Mouse (Mus musculus) WW6 (cell line): ENCODE measurements around the gene Synpr.

Source experiments
- DNase-seq: peaks from one replicate; pipeline ENCODE4 v3.0.0-alpha.2; 2013; ENCODE audit warnings: low read depth, low spot score

Synpr gene

DNA sequence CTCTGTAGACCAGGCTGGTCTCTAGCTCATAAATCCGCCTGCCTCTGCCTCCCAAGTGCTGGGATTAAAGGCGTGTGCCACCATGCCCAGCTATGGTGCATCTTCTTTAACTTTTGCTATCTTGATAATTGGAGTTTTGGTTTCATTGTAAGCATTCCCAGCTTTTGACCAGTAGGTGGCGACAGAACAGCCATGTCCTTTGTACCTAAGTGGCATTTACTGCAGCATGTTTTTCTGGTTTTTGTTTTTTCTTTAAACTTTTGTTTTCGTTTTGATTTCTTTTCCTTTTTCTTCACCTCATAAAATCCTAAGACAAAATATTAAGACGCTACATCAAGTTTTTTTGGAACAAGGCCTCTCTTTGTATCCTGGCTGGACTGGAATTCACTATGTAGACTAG, 69.6 kb downstream of the Synpr start:
- DNase-seq, result no peak

DNA sequence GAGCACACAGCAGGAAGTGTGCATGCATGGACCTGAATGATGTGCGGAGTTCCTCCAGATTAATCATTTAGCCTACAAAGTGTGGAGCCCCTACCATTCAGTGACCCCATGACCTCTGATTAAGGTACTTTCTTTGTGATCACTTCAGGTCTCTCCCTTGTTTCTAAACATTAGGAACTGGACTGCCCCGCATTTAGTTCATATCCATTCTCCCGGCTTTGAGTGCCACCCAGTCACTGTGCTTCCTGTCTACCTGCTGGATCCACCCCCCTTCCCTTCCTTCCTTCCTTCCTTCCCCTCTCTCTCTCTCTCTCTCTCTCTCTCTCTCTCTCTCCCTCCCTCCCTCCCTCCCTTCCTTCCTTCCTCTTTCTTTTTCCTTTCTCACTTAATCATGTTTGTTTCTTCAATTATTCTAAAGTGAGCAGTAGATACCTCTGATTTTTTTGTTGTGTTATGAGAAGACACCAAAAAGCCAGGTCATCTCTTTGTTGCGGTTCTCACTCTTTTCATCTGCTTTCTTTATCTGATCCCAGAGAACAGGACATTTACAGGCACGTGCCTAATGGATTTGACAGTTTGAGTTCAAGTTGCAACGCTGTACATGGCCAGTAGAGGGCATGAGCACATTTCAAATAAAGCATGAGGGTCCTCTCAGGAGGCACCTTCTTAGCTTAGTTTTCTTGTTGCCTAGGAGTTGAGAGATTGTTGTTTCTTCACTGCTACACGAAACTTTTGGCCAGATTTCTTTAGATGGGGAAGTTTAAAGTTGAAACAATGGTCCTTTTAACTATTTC, 71.2 kb downstream of the Synpr start:
- peak; percentile 33 for DNase-seq

DNA sequence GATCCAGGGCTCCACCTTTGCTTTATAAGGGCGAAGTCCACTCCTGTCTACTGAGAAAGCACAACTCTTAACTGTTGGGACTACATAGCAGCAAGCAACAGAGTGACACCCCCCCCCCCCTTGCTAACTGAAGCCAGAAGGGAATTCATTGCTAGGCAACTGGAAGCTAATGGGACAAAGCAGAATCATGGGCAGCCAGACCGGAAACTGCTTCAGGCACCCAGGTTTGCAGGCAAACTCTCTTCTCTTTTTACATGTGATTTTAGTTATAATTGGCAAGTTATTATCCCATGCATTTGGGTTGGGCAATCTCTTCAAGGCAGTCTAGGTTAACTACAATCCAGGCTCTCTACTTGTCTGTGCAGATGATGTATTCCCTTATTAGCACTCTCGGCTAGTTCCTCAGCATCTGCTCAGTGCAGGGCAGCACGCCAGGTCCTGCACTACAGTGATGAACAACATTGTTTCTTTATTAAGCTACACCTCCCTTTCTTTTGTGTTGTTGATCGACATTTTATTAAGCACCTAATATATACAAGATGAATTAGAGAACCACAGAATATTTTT, 72.6 kb downstream of the Synpr start:
- DNase-seq, result no peak

DNA sequence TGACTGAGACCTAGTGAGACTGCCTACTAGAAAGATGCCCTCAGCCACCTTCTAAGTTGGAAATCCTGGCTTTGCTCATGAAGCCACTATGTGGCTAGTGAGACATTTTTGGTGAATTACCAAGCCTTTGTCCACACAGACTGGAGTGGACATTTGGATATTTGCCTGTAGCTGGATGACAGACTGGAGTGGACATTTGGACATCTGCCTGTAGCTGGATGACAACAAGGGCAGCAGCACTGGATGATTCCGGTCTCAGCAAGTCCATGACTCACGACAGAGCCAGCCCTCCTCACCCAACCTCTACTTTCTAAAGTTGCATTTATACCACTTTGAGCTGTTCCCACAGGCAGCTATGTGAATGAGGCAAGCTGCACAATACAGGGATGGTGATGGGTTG, 73.5 kb downstream of the Synpr start:
- DNase-seq, result no peak

DNA sequence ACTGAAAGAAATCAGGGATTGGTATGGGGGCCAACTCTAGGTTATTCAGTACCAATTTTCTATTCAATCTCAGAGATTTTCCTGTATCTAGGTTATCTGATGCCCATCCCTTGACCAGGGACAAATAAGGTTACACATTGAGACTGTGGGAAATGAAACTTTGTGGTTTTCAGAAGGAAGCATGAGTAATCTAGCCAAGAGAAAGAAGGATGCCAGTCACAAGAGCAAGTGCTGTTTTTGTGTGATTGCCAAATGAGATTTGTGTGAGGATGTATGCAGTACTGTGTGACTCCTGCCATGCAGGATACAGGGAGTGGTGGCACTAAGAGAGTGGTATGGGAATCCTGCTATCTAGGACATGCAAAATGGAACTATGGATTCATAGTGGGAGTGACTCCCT, 76.6 kb downstream of the Synpr start:
- no peak for DNase-seq

DNA sequence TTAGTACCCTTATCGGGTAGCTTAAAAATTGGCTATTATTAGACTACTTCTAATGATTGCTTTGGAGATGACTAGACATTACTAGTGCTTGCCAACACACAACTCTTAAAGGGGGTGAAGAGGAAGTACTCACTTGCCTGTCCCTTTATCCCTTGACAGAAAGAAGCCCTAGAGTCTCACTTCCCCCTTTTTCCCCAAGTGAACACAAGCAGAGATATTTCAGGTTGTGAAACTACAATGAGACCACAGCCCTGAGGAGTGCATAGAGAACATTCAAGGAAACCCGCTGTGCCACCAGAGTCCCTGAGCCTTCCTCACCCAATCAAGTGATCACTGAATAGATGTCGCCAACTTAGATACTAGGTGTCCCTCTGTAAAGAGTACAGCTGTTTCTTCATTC, 77.1 kb downstream of the Synpr start:
- no peak for DNase-seq

DNA sequence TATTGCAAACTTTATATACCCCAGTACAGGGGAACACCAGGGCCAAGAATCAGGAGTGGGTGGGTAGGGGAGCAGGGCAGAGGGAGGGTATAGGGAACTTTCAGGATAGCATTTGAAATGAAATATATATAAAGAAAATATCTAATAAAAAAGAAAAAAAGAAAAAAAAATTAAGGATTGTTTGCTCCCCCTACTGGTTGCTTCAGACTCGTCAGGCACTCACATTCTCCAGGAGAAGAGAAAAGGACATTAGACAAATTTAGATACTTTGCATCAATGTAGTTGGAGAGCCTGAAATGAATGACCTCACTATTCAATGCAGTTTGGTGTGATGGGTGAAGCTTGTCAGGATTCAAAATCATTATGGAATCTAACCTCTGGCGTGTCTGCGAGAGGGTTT, 83.7 kb downstream of the Synpr start:
- no peak for DNase-seq

DNA sequence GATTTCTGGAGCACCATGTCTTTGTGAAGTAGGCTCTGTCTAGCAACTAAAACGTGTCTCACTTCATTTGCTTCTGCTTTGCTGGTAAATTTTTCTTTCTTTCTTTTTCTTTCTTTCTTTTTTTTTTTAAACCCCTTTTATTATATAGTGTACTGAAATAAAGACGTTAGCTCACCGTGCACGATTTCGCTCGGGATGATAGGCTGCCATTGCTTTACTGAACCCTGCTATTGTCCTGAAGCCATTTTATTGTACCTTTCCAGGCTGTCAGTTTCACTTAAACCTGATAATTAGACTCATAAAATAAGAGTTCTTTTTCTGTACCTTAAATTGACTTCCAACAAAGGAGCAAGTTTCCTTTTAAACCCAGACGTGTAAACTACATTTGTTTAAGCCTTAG, 104.5 kb downstream of the Synpr start:
- no peak for DNase-seq

DNA sequence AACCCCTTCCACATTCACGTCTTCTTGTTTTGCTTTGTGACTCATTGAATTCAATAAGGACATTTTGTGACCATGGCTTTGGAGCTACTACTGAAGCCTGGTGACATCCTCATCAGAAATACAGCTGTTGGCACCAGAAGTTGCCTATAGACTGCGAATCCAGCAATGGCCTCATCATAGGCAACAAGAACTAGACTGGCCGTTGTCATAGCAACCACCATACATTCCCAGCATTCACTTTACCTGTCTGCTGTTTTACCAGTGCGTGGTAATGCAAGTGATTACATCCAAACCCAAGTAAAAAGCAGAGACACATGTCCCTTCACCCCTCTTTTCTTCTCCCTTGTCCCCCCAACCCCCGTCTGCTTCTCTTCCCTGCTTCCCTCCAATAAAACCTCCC, 105.4 kb downstream of the Synpr start:
- DNase-seq, result no peak

DNA sequence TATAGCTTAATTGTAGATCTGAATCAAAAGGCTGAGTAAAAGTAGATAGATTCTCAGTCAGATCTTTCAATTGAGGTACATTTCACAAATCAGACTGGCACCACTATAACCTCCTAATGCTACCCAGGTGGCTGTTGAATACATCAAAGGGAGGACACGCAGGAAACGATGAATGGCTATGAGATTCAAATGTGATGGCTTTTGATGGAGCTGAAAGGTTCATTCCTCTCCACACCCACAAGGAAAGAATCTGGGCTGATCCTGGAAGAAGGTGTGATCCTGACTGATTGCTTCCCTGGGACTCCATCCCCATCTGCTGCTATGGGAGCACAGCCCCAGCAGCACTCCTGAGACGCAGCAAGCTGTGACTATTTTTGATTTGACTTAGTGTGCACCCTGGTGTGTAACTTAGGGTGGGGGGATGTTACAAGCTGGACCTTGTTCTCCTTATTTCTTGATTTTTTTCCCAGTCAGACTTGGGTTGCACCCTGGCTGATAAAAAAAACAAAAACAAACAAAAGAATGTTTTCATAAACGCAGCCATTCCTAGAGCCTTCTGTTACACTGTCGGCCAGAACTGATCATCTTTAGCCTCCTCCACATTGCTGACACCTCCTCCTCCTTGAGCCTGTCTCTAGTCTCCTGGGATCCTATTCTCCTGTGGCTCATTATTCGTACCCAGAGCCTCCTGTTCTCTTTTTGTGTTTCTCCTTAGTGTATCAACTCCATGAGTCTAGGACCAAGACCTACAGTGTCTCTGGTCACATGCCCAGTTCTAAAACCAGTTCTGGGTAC, 114.8 kb downstream of the Synpr start:
- peak; percentile 7 for DNase-seq

DNA sequence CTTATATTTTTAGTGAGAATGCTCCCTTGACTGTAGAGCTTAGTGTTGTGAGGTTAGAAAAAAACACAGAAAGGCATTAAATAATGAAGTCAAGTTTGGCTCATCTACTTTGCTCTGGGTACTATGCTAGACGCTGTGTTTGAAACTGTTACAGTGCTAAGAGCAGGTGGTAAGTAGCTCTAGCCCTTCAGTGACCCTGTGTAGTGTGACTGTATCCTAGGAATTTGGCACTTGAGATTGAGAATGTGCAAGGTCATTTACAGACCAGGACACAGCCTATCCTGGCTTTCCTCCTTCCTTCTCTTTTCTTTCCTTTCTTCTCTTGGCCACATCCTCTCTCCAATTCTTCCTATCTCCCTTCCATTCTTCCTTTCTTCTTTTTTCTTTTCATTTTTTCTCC, 127.1 kb downstream of the Synpr start:
- DNase-seq, result no peak

DNA sequence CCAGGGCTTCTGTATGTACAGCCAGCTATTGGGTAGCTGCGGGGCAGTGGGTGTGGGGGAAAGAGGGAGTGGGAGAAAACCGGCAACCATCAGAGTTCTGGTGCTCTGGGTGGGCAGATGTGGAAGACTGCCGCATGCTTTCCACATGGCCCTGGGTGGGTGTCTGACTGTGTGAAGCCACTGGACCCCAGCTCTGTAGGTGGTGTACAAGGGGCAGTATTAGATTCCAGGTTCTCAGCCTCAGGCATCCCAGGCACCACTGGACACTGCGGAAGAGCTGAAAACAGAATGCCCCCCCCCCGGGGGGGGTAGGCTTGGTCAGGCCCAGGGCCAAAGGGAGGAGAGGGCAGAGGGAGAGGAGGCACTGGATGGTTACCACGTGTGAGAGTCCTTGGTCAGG, 156.1 kb downstream of the Synpr start:
- DNase-seq, result no peak

DNA sequence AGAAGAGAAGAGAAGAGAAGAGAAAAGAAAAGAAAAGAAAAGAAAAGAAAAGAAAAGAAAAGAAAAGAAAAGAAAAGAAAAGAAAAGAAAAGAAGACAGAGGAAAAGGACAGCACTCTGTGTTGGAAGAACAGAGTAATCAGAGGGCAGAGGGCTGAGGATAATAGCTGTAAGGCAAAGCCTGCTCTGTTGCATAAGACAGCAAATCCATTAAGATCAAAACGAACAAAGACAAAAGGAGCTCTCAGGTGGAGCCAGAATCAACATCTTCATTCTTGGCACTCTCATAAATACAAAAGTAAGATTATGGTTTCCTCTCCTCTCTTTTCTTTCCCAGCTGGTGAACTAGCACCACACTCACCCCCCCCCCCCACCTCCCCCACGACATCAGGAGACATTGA, 160.3 kb downstream of the Synpr start:
- DNase-seq, result no peak

DNA sequence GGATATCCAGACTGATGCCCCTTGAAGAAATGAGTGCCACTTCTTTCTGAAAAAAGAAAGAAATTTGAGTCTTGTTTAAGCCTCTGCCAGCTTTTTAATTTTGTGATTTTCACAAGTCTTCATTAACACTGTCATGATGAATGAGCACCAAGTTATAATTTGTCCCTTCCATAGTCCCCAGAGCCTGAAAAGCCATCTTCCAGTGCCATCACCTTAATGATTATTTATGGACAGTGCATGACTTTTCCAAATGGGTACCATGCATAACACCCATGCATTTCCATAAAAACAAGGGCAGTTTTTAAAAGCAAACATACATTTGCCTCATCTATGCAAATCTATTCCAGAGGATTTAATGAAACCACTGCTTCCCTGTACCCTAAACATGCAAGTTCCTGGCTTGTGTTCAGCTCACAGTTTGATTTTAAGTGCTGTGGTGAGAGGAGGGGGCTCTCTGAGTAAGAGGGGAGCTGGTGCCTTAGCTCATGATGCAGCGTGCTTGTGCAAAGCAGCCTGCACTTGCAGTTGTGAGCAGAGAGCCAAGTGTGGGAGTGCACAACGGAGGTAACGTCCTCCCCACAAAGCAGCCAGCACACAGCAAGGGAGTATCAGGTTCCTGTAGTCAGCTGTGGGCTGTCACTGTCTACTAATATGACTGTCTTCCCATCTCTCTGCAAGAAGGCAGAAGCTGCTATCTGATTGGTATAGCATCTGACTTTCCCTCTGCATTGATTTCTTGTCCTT, 169.1 kb downstream of the Synpr start:
- DNase-seq, result no peak

DNA sequence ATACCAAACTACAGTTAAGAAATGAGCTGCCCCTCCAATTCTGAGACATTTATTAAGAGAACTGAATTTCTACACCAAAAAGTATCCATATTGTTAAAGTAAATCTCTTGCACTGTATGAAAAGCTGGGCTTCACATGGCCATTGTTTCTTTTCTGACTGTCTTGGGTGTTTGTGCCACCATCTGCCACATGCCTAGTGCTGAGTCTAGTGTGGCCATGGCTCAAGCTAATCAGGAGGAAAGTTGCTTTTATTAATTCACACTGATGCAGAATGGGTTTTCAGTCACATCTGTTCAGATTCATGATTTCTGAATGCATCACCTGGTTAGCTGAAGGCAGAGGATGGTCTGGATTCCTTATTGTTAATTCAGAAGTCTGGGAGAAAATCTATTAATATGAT, 170.4 kb downstream of the Synpr start:
- DNase-seq, result no peak

DNA sequence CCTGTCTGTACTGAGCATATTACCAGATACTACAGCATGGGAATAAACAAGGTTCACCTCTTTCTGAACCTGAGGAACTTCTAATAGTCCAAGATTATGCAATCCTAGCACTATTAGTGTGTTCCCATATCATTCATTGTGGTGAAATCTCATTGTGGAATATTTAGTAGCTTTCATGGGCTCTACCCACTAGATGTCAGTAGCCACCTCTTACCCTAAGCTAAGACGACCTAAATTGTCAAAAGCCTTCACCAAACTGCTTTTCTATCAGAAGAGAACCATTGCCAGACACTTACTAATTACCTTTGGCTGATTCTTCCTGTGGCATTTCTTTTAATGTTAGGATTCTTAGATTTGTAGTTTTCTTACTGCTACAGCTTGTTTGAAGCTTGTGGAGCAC, 174.8 kb downstream of the Synpr start:
- no peak for DNase-seq

DNA sequence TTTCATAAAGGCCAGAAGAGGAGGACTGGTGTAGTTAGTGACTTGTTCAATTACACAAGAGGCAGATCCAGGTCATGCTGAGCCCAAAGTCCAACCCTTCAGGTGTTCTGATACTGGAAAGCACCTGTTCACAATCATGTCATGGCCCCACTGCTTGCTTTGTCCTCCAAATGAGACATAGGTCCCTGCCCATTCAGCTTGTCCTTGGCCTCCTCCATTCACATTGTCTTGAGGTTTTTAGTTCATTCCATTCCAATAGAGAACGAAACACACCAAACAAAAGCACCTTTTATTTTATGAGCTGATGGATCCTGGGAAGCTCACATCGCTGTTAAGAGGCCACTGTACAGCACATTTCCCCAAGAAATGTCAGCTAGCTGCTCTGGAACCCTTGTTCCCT, 184.6 kb downstream of the Synpr start:
- DNase-seq, result no peak

DNA sequence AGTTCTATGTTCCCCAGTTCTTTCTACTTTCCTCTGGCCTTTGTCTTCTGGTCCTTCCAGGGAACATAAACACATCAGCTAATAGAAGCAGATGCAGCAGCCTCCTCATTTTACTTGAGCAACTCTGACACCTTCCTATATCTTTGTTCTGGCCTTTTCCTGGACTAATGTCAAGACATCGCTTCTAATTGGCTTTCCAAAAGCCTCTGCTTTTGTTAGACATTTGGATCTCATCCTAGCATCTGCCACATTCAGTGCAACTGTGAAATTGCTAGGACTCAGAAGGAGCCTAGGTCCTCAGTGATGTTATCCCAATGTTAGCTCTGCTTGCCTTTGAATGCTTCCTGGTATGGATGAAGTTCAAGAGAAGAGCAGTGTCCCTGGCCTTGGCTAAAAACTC, 193.2 kb downstream of the Synpr start:
- no peak for DNase-seq

DNA sequence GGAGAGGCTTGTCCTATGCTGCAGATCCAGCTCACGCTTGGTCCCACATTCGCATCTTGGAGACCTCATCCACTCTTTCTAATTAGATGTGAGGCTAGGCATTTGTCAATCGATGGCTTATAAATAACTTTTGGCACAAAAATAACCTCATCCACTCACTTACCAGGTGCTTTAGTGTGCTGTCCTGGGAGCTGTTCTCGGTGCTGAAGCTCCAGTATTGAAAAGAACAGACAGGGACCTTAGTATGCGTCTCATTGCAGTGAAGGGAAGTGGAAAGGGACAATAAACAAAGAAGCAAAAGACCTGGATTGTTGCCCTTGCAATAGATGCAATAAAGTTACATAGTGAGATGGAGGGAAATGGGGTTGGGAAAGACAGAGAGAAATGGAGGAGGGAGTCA, 220.8 kb downstream of the Synpr start:
- DNase-seq, result no peak

DNA sequence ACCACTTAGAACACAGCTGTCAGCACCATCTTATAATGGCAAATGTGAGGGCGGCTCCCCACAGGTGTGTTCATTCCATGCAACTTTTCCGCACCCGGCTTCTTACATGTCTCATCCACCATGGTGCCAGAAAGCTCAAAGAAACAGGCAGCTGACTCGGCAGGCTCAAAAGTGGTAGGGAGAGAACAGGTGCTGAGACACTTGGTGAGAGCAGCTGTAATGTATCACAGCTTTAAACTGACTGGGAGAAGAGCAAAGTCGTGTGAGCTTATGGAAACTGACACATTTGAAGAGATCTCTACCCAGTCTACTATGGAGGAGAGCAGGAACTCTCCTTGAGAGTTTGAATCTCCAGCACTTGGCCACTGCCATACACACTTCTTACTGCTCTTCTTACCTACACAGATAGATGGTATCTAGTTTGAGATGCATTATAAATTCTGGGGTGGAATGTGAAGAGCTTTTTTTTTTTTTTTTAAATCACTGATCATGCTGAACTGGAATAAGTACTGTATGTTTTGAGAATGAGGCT, 234.1 kb downstream of the Synpr start:
- no peak for DNase-seq

DNA sequence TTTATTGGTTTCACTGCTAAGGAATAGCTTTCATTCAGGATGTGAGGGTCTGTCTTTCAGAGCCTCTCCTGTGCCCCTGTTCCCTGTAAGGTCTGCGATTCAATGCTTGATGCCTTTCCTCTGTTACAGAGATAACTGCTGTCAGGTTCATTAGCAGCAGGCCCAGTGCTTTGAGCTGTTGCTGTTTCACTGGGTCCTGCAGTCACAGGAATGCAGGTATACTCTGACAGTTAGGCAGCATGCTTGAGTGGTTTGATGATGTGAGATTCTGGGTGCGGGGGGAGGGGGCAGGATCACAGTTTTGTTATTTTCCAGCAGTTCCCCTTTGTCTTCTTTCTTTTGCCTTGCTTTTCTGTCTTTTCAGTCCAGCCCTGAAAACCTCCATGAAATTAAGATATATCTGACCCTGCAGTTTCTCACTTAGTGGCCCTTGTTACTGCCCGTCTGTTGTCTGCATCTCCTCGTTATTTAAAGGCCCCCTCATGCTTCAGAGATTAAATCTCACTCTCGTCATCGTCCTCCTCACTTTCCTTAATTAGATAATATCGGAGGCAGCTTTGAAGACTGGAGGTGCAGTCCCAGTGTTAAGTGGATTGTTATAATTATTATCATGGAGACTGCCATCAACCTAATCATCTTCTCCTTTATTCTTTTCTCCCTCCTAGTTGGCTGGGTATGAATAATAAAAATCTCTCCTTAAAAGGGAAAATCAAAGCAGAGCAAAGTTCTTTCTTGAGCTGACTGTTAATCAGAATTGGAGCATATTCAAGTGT, 234.8 kb downstream of the Synpr start:
- no peak for DNase-seq
